ENCODE assay signal across 11 mouse cellular contexts in genomic region chr2:105676909-105677433, GRCm38 (mm10). TPM values are rescaled to one million over a fixed set of nuclear protein-coding genes. Genes with fewer than 3 reads are reported as not detected.
DNase-seq lines count a peak whose midpoint lies in the region; ATAC-seq lines count a peak whose summit lies in the region.
"Had no signal": no experiment of that assay in that cellular context is flagged by ENCODE, and none has a peak within 500 bp of the region (broad histone marks: within the 10 kb centered on the region; RNA-seq: fewer than 3 reads in every experiment).

No protein-coding gene starts in this region.

- no peaks in the 10 kb centered on the region for H3K36me3 ChIP-seq in limb, embryonic 13.5 days

- no peak overlapping the region for H3K27ac ChIP-seq in limb, embryonic 13.5 days

- peaks cover 41% of the 10 kb centered on the region for H3K4me1 ChIP-seq in limb, embryonic 13.5 days

- WGBS in limb, embryonic 13.5 days, result under 1% methylated on average over 11 of the region's 11 CpGs

- no peak overlapping the region for H3K4me3 ChIP-seq in limb, embryonic 13.5 days

- H3K9ac ChIP-seq in limb, embryonic 13.5 days, result no peak overlapping the region

- peaks cover 99% of the 10 kb centered on the region for H3K27me3 ChIP-seq in limb, embryonic 13.5 days

- H3K4me2 ChIP-seq in limb, embryonic 13.5 days (replicated peaks), result peak overlapping the region; percentile 63

- DNase-seq in cerebellum, adult 8-10 months, result peak; percentile 30
- no peak for DNase-seq in cerebellum, postnatal 36 days
- DNase-seq in retina, postnatal 1 day, result peak; percentile 58
- DNase-seq in retina, embryonic 14.5 days (ENCODE audit: low spot score), result no peak
- no peak for DNase-seq in right cerebral cortex, adult 18-20 months
- DNase-seq in thymus, postnatal 4 days, result no peak
- no peak for DNase-seq in layer of hippocampus, adult 9-11 months
- DNase-seq: left cerebral cortex, postnatal 4 days; right cerebral cortex, postnatal 25 days had no signal

- no peaks in the 10 kb centered on the region for H3K9me3 ChIP-seq in limb, embryonic 13.5 days

- ATAC-seq in limb, embryonic 13.5 days (ENCODE audit: low FRiP score, low read depth), result no peak

RNA-seq across cellular contexts. Expression of gene Pax6, which starts 8.3 kb away (rescaled TPM):
- 0.39 and 0.55 TPM in 2 replicates for polyA plus RNA-seq in limb, embryonic 13.5 days (2015; fragmentation: Nextera tagmentation; extraction: Ambion mirVana)
- polyA plus RNA-seq: thymus, postnatal 0 days had no signal

Comparison
In these comparisons a context has a peak if more than half of its experiments do, and no peak if none do; other contexts are left out.
1. DNase-seq: peak in cerebellum, adult 8-10 months (single experiment) and retina, postnatal 1 day (single experiment); none in cerebellum, postnatal 36 days (0 of 2), retina, embryonic 14.5 days (single experiment), right cerebral cortex, adult 18-20 months (single experiment), thymus, postnatal 4 days (single experiment) and layer of hippocampus, adult 9-11 months (single experiment).